Mouse (Mus musculus): ENCODE results near the gene Crhr2. TPM values are rescaled to one million over a fixed set of nuclear protein-coding genes. Genes with fewer than 3 reads are reported as not detected.

Crhr2 gene
- not detected in 2 replicates for polyA plus RNA-seq (2015; fragmentation: Nextera tagmentation; extraction: Ambion mirVana)

GRCm38 (mm10) chr6:55132794-55133193, at the start of gene Crhr2:
TSS of gene Crhr2 (minus strand) at chr6:55133016.

GRCm38 (mm10) chr6:55174741-55175181, 41.9 kb upstream of the Crhr2 start, which contains the start of gene Inmt:
TSS of gene Inmt (minus strand) at chr6:55175043.

Other genes starting within 250 kb of the Crhr2 start
- gene Nod1, start 160.4 kb downstream of the Crhr2 start, polyA plus RNA-seq (2015; fragmentation: Nextera tagmentation; extraction: Ambion mirVana) = 3.7 and 3.9 TPM in 2 replicates
- gene Ggct, start 140.1 kb downstream of the Crhr2 start, polyA plus RNA-seq (2015; fragmentation: Nextera tagmentation; extraction: Ambion mirVana) = 8.3 and 12.6 TPM in 2 replicates
- gene Gars, start 95.0 kb downstream of the Crhr2 start, polyA plus RNA-seq (2015; fragmentation: Nextera tagmentation; extraction: Ambion mirVana) = 71.8 and 77.5 TPM in 2 replicates
- gene Inmt, start 42.0 kb upstream of the Crhr2 start, polyA plus RNA-seq (2015; fragmentation: Nextera tagmentation; extraction: Ambion mirVana) = 0.24 and 1.2 TPM in 2 replicates
- gene Mindy4, start 70.4 kb upstream of the Crhr2 start, polyA plus RNA-seq (2015; fragmentation: Nextera tagmentation; extraction: Ambion mirVana) = 5.8 and 7.0 TPM in 2 replicates
- gene Aqp1, start 203.4 kb upstream of the Crhr2 start, polyA plus RNA-seq (2015; fragmentation: Nextera tagmentation; extraction: Ambion mirVana) = 38.6 and 41.0 TPM in 2 replicates
- gene Ghrhr, start 243.3 kb upstream of the Crhr2 start, polyA plus RNA-seq (2015; fragmentation: Nextera tagmentation; extraction: Ambion mirVana) = 0.20 TPM in 1 of 2 replicates, not detected in the other